Mouse (Mus musculus) embryonic facial prominence, embryonic 15.5 days (tissue): ENCODE data around the gene Gm8978. TPM values are rescaled to one million over a fixed set of nuclear protein-coding genes. Genes with fewer than 3 reads are reported as not detected.
"Not testable (repeated sequence)": the region's sequence is repeated elsewhere in the genome, so short reads cannot be mapped to it uniquely, and the experiment has no call there.

Experiments used
- ATAC-seq: fragments of 200-750 bp; cut with Nextera tagmentation; 2 replicates; pipeline ENCODE4 v1.8.0; 2017; ENCODE audit warnings: low read depth, moderate TSS enrichment; ENCODE audit not compliant: insufficient number of reproducible peaks, low FRiP score, low TSS enrichment
- H3K27ac ChIP-seq: fragments of 300-500 bp; sonication (generic); replicated peaks from 2 replicates; pipeline ENCODE4 v1.5.1; 2015; ENCODE audit warnings: mild to moderate bottlenecking, inconsistent platforms
- H3K27me3 ChIP-seq: fragments of 300-500 bp; sonication (generic); 2 replicates; pipeline ENCODE4 v1.6.1; 2015; ENCODE audit warnings: inconsistent platforms
- H3K36me3 ChIP-seq: fragments of 300-500 bp; sonication (generic); 2 replicates; pipeline ENCODE4 v1.6.1; 2015; ENCODE audit warnings: mild to moderate bottlenecking, inconsistent platforms
- H3K4me1 ChIP-seq: fragments of 300-500 bp; sonication (generic); 2 replicates; pipeline ENCODE4 v1.6.1; 2015; ENCODE audit warnings: inconsistent platforms
- H3K4me2 ChIP-seq: fragments of 300-500 bp; sonication (generic); replicated peaks from 2 replicates; pipeline ENCODE4 v1.6.1; 2015; ENCODE audit warnings: mild to moderate bottlenecking, inconsistent platforms
- H3K4me3 ChIP-seq: fragments of 300-500 bp; sonication (generic); replicated peaks from 2 replicates; pipeline ENCODE4 v1.5.1; 2015; ENCODE audit warnings: mild to moderate bottlenecking, inconsistent platforms
- H3K9ac ChIP-seq: fragments of 300-500 bp; sonication (generic); 2 replicates; pipeline ENCODE4 v1.6.1; 2015; ENCODE audit warnings: inconsistent platforms
- H3K9me3 ChIP-seq: fragments of 300-500 bp; sonication (generic); replicated peaks from 2 replicates; pipeline ENCODE4 v1.6.1; 2016; ENCODE audit warnings: inconsistent platforms
- WGBS: fragments of 180-500 bp; shearing (Covaris S2); methylation state at CpG from one replicate; pipeline ENCODE4 v1.1.7; 2015; 5-methylcytosine and 5-hydroxymethylcytosine counted together
- microRNA-seq: library from miRNA; unstranded; fragments of <30 nt; microRNA quantifications from one replicate; pipeline ENCODE4, GENCODE M21; 2016; ENCODE audit warnings: borderline number of aligned reads
- polyA plus RNA-seq: library from polyadenylated mRNA; unstranded; fragments of >200 nt; fragmentation: Nextera tagmentation; extraction: Ambion mirVana; gene quantifications from 2 replicates; pipeline ENCODE4 v1.2.1, GENCODE M21; 2015

Gene Gm8978
- not detected in 2 replicates for polyA plus RNA-seq

DNA sequence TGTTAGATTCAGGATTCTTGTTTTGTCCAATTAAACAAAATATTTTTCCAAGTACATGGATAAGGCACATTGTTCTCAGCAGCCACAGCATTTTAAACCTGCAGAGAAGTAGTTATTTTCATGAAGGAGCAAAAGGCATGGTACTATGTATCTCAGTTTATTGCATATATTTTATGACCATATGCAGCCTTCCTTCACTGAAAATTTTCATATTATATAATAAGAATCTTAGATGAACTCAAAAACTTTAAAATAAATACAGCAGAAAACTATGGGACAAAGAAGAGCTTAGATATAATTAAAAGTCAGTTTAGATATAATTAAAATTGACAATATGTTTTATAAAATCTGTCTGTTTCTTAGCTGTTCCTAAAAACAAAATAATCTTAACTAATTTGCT, at the start of gene Gm8978:
TSS of gene Gm8978 (minus strand) at position 101 of the 400 bp plus-strand sequence.
- not testable (repeated sequence) for H3K4me2 ChIP-seq, H3K9ac ChIP-seq, ATAC-seq, H3K27ac ChIP-seq, H3K36me3 ChIP-seq, H3K4me3 ChIP-seq, H3K4me1 ChIP-seq, H3K9me3 ChIP-seq, H3K27me3 ChIP-seq

DNA sequence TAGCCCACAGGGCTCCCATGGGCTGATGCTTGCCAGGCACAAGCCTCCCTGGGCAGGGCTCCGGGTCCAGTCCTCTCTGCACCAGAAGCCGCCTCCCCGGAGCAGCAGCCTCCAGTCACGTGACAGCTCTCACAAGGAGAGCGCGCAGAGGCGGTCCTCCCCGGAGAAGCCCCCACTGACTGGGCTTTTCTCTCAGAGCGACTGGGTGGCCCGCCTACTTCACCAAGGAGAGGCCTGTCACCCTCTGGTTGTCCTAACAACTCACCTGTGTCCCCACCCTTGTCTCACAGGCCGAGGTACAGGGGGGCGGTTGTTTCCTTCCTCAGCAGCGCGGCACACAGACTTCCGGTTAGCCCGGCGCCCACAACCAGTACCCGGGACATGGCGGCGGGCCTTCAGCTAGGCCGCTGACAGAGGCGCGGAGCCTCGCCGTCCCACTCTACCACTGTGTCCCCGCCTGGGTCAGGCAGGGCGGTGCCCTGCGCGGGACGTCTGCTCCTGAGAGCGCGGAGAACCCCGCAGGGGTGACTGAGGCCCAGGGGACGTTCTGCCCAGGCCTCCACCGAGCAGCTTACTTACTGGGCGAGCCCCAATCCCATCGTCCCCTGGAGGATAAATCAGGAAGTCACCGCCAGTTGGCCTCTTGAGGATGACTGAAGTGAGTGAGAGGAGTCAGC, 35.3 kb downstream of the Gm8978 start:
- not testable (repeated sequence) for H3K27ac ChIP-seq, H3K27me3 ChIP-seq, H3K4me1 ChIP-seq, H3K9me3 ChIP-seq, H3K9ac ChIP-seq, H3K36me3 ChIP-seq
- ATAC-seq, result peak; percentile 88
- H3K4me3 ChIP-seq, result peak overlapping the region; percentile 43
- 2% methylated on average over 10 of the region's 38 CpGs for WGBS
- peak overlapping the region; percentile 56 for H3K4me2 ChIP-seq

DNA sequence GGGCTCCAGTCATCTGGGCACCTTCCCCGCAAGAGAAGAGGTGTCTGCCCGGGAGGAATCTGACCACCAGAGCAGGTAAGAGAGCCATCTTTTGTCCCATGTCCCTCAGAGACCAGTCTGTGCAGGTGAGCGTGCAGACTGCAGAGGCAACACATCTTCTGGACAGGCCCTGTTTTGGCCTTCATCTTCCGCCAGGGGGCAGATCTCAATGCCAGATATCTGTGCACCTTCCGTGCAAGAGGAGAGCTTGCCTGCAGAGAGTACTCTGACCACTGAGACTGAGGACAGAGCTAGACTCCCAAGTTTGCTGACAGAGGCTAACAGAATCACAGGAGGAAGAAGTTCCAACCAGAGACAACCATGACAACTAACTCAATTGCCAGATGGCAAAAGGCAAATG, 56.5 kb downstream of the Gm8978 start:
- not testable (repeated sequence) for H3K4me1 ChIP-seq, H3K4me3 ChIP-seq, H3K4me2 ChIP-seq, H3K9me3 ChIP-seq, H3K9ac ChIP-seq, ATAC-seq, H3K27ac ChIP-seq, H3K27me3 ChIP-seq, H3K36me3 ChIP-seq
- WGBS, result 79% methylated on average over 5 of the region's 5 CpGs

Small RNA genes within 50 kb of the gene (microRNA-seq; reads per million reads assigned to microRNA genes)
- gene Gm27440, result not detected

Other genes with a start within 250 kb of the Gm8978 start
- 8.2 and 8.8 TPM in 2 replicates for gene Rnls, start 233.0 kb downstream of the Gm8978 start, polyA plus RNA-seq
- gene Lipo4, start 107.5 kb downstream of the Gm8978 start, polyA plus RNA-seq, result not detected in 2 replicates
- 0.27 and 0.30 TPM in 2 replicates for gene Lipo2, start 126.1 kb upstream of the Gm8978 start, polyA plus RNA-seq
- 12.0 and 13.0 TPM in 2 replicates for gene Lipo3, start 136.7 kb upstream of the Gm8978 start, polyA plus RNA-seq
- gene Lipo1, start 162.2 kb upstream of the Gm8978 start, polyA plus RNA-seq, result not detected in 2 replicates